Mouse (Mus musculus) embryo, embryonic 11.5 days (tissue): ENCODE results near the gene Rbm12b1.
"Not testable (repeated sequence)": the region's sequence is repeated elsewhere in the genome, so short reads cannot be mapped to it uniquely, and the experiment has no call there.

ENCODE experiments used
- DNase-seq: peaks from one replicate; pipeline ENCODE4 v3.0.0-alpha.2; 2012; ENCODE audit warnings: low read depth, low spot score

Rbm12b1 gene

DNA sequence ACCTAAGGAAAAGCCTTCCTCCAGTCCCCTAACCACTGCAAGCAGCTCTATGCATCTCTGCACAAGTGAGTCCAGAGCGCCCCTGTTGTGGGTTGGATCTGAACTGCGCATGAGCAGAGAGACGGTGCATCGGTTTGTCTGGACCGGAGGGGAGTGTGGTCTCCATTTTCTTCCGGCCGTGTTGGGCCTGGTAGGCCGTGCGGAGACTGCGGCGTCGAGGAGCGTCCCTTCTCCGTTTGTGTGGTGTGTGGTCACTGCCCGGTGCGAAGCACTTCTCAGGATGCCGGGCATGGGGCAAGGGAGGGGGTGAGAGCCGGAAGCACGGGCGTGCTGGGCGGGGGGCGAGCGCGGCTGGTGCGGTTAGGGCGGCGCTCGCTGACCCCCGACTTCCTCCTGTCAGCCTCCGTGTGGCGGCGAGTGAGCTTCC lies at the start of gene Rbm12b1:
TSS of gene Rbm12b1 (plus strand) at position 124 of the 427 bp plus-strand sequence.
- peak; percentile 69 for DNase-seq

DNA sequence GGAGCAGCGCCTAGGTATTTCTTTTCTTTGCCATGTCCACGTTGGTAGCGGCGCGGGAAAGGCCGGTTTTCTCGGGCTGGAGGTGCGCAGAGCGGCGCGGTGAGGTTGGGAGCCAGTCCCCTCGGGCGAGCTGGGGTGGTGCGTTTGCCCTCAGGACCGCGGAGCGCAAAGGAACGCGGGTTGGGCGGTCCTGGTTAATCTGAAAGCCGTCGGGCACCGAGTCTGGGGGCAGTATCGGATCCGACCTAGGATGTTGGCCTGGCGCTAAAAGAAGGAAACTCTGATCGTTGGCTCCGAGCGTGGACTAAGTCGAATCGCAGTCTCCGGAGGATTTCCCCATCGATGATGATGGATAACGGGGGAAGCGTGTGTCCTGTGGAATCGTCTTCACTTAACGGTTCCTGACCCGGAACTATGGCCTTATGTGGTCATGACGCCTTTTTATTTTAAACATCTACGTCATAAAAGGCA lies 563 bp downstream of the Rbm12b1 start:
- DNase-seq = not testable (repeated sequence)

DNA sequence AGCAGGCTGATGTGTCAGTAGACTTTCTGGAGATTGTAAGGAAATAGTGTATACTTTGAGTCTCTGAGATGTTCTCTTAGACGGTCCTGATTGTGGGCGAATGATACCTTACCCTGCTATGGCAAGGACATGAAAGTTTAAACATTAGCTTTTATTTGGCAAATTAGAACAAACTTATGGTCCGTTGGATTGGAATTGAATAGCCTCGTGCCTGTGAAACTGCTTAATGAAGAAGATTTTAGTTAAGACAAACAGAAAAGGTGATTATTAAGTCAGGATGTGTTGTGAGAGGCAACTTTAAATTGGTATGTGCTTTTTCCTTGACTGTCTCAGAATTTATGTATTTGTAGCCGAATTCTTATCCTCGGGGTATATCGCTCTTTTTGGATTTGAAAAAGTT lies 1.5 kb downstream of the Rbm12b1 start:
- not testable (repeated sequence) for DNase-seq

DNA sequence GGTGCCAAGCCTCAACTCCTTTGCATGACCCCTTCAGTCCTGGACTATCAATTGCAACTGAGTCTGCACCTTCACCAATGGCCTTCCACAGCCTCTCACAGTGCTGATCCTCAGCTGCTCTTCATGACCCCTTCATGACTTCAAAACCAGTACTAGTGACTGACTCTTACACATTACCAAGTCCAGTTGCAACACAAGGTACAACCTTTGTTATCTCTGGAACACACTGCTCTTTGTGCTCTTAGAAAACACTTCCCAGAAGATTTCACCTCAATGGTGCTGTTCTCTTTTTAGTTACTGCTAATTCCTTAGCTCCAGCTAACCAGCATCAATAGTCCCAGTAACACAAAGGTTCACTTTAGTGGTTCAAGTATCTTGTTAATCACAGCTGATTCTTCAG lies 7.6 kb downstream of the Rbm12b1 start:
- no peak for DNase-seq

DNA sequence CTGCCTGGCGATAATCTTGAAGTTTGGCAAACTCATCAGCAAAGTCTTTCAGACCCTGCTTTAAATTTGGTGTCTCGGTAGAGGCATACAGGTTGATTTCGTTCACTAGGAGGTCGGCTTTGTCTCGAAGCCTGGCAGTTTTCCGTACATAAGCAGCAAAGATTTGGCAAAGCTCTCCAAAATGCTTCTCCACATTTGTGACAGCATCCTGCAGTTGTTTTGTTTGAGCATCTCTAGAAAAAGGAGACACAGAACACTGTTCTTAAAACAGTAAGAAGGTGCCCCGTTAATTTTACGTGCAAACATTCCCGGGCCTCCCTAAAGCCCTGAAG lies 30.9 kb downstream of the Rbm12b1 start:
- no peak for DNase-seq

DNA sequence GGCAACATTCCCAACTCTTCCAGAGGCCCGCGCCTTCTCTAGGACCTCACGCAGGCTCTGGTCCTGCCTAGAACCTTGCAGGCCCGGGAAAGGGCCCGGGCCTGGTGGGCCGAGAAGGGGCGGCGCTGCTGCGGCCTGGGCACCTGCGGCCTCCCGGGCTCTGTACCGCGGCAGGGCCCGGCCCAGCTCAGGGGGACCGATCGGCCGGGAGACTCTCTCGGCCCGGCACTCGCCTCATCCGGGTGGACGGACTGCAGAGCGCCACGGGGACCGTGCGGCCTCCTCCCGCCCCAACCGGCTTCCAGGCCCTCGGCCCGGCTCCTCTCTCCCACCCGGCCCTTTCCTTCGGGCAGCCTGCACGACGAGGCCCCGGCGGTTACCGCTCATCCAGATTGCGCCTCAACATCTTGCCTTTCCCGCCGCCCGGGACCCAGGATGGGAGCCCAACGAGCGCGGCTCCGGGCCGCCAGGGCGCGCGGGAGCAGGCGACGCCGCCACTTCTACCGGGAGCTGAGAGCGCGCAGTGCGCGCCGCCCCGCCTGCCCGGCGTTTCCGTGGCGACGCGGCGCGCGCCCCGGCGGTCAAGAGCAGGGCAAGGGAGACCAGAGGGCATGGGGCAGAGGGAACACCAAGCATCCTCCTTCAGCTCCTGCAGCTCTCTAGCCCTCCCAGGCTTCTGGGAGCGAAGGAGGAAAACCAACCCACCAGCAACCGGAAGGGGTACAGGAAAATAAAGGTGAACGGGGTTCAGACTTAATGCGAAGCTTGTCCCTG lies 31.4 kb downstream of the Rbm12b1 start, which contains the start of gene Fam92a:
TSS of gene Fam92a (minus strand) at position 698 of the 774 bp plus-strand sequence.
- DNase-seq = peak; percentile 44

DNA sequence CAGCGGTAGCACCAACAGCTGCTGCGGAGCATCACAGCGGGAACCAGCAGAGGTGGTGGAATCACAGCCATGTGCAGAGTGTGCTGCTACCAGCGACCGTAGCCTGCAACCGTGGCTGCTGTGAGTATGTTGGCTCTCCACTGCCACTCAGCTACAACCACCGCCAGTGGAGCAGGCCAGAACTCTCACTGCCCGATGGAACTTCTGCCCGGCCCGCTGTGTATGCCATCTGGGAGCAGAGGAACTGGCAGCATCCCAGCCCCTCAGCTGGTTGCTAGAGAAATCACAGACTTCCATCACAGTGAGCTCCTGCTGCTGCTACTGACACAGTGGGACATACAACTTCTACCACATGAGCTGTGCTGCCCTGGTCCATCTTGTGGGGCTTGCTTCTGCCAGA lies 38.9 kb downstream of the Rbm12b1 start:
- no peak for DNase-seq
